Mouse (Mus musculus) layer of hippocampus, postnatal 36 days (tissue): ENCODE results near the gene Hmga2. TPM values are rescaled to one million over a fixed set of nuclear protein-coding genes. Genes with fewer than 3 reads are reported as not detected.
A peak's percentile ranks its signal among the peaks of the same experiment; 100 is the strongest.

Experiments used
- DNase-seq, 2 experiments: peaks; one replicate each; pipeline ENCODE4 v3.0.0; 2022
- total RNA-seq, 2 experiments: library from RNA; stranded (reverse); gene quantifications; 2 replicates each; pipeline ENCODE4 v1.2.3; 2021

Hmga2 gene
- total RNA-seq = under 1 TPM; 0.12 to 0.35 TPM

DNA sequence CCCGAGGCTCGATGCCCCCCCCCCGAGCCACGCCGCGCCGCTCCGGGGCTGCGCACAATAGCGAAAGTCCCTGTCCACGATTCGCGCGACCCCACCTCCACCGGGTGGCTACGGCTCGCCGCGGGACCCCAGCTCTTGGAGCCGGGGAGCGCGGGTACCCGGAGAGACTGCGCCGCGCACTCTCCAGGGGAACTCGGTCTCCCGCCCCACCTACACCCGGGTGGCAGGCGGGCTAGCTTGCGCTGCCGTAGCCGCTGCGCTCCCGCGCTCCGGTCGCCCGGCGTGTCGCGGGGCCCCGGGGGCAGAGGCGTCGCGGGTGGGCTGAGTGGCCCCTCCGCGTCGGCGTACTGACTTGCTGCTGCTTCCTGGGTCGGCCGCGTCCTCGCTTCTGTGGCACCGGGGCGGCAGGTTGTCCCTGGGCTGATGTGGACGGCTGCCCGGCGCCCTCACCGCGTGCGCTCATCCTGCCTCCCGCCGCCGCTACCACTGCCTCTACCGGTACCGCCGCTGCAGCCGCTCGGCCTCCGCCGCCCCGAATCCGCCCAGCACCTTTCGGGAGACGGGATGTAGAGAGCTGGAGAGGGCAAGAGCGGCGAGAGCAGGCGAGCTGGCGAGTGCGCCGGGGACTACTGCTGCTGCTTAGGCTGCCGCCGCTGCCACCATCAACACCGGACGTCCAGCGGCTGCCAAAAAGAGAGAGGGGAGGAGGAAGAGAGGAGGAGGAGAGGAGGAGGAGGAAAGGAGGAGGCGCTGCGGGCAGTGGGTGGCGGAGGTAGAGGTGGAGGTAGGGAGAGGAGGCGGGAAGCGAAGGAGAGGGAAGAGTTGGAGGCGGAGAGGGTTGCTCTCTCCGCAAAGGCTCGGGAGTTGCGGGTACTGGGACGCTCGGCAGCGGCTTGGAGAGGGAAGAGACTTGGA, at the start of gene Hmga2:
TSS of gene Hmga2 (minus strand) at position 869 of the 915 bp plus-strand sequence.
- DNase-seq = peak in 1 of 2 experiments; percentile 3

DNA sequence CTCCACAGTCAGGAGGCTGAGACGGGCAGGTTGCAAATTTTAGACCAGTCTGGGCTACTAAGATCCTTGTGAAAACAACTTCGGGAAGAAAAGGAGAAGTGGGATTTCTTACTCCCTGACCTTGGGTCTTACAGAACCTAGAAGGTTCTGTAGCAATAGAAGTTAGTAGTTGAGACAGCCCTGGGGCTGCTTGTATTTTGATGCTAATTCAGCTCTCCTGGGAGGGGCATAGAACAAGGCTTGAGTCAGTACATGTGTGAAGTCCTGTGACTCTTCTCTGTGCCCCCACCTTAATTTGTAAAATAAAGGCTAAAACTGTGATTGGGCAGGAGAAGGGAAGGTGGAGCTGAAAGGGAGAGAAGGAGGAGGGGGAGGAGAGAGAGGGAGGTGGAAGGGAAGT, 46.7 kb upstream of the Hmga2 start:
- DNase-seq = no peak

DNA sequence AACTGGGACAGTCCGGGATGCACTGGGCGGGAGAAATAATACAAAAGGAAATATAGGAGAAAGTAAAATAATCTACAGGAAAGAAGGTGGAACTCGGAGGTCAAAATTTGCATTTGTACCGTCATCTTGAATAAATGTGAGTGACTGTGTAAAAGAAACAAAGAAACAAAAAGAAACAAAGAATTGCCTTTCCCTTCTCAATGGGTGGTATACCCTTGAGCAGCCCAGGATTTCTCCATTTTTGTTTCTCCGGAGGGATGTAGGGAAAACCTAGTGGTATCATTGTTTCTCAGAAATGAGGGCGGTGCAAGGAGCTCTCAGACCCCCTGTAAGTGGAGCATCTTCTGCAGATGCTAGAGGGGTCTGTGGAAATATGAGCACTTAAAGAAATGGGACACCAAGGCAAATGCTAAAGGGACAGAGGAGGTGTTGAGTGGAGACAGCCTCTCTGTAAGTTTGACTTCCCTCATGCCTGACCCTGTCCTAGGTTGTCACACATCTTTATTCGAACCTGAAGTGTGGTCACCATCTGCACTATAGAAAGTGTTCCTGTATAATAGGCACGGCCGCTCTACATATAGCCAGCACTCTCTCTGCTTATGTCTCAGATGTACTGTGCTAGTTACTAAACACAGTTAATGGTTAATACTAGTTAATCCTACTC, 45.8 kb upstream of the Hmga2 start:
- DNase-seq = no peak

DNA sequence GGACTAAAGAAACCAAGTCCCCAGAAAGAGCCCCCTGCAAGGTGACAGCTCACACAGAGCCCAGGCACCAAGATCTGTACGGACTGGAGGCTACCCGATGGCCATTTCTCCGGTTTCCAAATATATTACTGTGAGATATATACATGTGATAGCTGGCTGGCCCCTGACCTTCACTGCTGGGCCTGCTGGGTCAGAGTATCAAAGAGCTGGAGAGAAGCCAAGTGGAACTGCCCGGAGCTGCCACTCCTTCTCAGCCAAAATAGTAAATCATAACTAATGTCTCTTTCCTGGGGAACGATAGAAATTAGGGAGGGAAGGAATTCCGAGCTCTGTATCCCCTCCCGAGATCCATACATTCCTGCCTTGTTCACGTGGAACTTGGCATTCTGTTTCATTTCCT, 40.0 kb upstream of the Hmga2 start:
- no peak for DNase-seq

DNA sequence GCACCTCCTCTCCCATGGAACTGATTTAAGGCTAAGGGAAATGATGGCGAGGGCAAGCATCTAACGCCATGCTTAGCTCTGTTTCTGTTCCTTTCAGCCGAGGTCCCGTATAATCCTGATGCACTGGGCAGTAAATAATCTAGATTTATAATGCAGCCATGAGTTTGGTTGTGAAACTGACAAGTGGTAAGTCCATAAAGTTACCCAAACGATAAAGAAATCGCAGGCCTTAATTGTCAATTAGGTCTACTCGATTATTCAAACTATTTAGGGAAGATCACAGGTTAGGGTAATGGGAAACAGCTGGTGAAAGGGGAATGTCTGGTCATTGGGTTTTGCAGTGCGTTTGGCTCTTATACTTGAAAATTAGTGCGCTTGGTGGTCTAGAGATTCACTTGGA, 37.5 kb upstream of the Hmga2 start:
- no peak for DNase-seq

DNA sequence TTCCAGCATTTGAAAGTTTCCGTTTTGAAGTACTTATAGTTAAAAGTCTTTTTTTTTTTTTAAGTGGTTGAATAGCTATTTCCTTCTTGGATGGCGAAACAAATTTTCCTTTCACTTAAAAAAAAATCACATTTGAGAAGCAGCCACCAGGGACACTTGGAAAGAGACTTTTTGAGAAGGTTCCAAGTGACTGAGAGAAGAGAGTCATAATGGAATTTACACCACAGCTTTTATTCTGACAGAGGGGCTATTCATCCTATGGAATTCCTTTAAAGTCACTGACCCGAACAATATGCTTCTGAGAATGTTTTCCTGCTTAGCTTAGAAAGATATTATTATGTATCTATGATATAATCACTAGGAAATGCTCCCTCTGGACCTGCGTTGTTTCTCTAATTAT, 36.7 kb upstream of the Hmga2 start:
- DNase-seq = no peak

DNA sequence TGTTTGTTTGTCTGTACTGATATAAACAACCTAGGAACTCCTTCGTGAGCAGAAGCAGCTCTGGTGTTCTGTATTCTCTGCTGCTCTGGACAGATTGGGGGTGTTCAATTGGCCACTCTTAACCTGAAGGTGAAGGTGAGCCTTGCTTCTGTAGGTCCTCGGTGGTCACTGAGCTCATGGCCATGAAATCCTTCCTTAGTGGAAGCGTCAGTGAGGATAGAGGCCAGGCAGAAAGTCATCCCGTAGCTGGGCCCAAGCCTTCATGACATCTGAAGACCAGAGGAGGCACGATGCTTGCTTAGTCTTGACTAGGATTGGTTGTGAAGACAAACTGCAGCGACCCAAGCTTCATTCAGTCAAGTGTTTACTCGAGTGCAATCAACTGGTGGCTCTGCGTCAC, 35.9 kb upstream of the Hmga2 start:
- DNase-seq = no peak

DNA sequence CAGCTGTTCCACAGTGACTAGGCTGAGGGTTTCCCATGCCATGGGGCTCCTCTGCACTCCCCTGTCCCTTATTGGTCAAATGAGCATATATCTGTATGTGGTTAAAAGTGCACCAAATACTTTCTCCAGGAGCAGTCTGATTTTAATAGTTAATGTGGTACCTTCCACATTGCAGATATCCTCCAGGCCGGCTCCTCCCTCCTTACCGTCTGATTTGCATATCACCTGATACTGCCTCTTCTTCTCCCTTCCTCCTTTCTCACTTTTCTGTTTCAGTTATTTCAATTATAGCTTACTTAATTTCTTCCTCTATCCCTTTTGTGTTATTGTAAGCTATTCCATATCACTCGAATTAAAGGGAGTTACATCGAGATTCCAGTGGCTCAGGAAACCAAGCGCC, 27.7 kb upstream of the Hmga2 start:
- no peak for DNase-seq

DNA sequence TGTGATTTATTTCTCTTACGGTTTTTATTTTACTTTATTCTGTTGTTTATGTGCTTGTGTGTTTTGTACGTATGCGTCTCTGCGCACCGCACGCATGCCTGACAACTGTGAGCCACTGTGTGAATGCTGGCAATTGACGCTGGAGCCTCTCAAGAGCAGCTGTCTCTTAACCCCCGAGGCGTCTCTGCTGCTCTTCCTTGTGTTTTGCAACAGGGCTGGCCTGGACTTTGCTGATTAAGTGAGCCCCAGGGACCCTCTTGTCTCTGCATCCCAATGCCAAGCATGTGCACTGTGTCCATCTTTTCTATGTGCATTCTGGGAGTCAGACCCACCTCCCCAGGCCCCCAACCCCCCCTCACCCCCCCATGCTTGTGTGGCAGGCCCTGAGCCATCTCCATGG, 24.5 kb upstream of the Hmga2 start:
- no peak for DNase-seq

DNA sequence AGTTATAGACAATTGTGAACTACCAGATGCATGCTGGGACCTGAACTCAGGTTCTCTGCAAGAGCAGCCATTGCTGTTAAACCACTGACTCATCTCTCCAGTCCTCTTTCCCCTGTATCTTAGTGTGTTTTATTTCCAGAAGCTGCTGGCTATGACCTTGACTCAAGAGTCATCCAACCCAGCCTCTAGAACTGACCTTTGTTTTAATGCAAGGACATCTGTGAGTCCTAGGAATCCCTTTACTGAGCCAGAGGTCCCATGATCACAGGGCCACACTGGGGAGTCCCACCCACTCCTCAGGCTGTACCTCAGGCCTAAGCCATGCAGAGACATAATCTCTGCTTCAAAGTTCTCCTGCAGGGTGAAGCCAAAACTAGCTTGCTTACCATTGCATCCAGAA, 21.8 kb upstream of the Hmga2 start:
- DNase-seq = no peak

DNA sequence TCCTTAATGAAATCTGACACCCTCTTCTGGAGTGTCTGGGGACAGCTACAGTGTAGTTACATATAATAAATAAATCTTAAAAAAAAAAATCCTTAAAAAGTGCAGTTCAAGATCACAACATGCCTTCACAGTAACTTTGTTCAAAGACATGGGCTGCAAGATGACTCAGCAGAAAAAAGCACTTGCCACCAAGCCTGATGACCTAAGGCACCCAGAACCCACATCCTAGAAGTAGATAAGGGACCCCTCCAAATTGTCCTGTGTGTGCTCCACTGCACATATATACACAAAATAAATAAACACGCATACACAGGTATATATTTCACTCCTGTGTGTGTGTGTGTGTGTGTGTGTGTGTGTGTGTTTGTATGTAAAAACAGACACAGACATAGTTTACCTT, 18.4 kb upstream of the Hmga2 start:
- DNase-seq = no peak

DNA sequence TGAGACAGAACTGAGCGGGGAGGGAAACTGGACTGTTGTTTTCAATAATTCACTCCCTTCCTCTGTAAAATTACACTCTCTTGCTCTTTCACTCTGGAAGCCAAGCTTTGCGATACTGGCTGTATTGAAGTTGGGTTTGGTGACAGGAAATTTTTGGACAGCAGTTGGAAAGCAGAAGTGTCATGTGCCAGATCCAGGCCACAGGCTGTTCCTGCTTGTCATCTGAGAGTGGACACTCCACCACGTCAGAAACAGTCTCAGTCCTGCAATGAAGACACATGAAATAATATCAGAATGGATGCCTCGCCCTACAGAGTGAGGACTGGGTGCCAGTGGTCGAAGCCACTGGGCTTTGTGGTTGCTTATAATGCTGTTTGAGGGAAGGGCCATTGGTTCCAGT, 15.2 kb upstream of the Hmga2 start:
- DNase-seq = no peak

DNA sequence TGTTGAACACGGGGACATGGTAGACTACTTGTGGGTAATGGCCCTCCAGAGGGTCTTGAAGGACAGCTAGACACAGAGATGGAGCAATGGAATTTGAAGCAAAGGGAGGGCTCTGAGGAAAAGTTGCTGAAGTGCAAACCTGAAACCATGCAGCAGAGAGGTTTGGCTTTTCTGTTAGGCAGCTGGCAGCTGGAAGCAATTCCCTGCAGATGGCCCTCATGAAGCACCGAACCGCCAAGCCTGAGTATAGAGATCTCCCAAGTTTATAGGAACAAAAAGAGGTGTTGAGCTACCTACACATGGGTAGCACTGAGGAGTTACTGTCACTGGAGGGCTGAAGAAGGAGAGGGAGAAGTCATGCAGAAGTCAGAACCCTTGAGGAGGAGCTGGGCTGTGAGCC, 13.3 kb upstream of the Hmga2 start:
- no peak for DNase-seq

DNA sequence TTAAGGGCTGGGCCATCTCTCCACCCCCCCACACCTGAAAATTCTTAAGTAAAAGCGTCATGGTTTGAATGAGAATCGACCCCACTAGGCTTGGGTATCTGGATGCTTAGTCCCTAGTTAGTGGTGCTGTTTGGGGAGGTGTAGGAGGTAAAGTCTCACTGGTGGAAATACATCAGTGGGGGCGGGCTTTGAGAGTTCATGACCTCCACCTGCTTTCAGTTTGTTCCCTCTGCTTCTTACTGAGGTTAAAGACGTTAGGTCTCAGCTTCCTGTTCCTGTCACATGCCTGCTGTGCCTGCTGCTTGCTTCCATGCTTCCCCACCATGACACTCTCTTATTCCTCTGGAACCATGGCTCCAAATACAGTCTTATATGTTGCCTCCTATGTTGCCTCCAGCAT, 12.3 kb upstream of the Hmga2 start:
- no peak for DNase-seq

DNA sequence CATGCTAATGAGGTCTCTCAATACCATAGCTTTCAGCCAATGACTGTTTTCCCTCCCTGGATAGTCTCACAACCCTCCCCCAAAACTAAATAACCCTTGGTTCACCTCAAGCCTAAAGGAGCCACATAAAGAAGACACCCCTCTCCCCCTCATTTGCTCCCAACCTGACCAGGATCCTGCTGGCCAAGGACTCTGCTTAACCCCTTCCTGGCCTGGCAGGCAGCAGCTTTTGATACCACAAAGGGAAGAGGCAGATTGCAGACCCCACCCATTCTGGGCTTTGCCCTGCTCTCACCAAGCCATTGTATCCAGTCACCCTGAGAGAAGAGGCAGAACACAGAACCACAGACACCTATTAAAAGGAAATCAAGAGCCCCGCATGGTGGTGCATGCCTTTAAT, 11.6 kb upstream of the Hmga2 start:
- no peak for DNase-seq

DNA sequence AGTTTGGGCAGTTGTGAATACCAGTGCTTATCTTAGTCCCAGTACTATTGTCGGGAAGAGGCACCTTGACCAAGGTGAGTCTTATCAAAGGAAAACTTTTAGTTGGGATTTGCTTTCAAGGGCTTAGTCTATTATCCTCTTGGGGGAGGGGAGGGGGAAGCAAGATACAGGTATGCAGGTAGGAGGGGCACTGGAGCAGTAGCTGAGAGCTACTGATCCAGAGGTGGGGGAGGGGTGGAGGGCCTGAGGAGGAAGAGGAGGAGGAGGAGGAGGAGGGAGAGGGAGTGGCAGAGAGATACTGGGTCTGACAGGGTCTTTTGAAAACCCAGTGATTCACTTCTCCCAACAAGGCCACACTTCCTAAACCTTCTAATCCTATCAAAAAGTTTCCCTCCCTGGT, 9.2 kb upstream of the Hmga2 start:
- no peak for DNase-seq

DNA sequence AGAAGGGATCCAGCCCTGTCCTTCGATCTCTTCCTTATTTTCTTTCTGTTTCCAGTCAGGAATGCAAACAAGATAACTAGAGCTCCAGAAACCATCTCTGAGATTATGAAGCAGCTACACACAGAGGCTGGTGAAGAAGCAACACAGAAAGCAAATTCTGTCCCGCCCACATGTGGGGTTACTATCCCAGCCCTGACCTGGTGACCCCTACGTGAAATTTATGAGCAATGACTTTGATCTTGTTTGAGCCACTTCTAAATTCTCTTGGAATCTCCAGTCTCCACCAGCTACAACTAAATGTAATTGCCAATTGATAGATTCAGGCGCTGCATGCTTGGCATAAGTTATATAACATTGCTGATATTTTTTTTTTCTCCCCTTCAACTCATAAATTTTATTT, 7.9 kb upstream of the Hmga2 start:
- DNase-seq = no peak

DNA sequence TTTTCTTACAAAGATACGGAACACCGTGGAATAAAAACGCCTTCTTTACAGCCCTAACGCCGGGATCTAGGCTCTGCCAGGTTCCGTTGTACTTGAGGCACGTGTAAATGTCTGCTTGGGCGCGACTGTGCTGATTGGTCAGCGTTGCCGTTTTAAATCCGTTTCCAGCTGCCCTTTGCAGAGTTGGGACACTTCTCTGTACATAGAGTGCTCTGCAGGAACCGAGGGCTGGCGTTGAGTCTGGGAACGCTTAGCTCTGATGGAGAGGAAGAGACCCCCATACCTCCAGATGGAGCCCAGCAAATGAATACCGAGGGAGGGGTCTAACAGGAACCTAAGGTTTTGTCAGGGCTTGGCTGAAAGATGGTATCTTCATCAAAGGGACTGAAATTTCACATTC, 1.9 kb upstream of the Hmga2 start:
- peak in 1 of 2 experiments; percentile 3 for DNase-seq

DNA sequence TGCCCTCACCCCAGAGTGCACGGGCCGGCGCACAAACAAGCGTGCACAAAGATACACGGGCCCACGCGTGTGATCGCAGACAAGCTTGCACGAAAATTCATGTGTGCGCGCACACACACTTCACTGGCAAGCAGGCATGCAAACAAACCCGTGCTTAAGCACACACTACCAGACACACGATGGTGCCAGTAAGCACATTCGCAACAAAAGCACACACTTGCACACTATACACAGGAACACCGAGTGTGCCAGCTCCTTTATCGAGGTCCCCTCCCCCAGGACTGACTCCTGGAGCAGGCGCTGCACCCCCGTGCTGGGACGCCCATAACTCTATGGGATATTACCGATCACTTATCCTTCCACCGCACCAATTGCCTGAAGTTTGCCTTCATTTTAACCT, 1.2 kb upstream of the Hmga2 start:
- DNase-seq = no peak

DNA sequence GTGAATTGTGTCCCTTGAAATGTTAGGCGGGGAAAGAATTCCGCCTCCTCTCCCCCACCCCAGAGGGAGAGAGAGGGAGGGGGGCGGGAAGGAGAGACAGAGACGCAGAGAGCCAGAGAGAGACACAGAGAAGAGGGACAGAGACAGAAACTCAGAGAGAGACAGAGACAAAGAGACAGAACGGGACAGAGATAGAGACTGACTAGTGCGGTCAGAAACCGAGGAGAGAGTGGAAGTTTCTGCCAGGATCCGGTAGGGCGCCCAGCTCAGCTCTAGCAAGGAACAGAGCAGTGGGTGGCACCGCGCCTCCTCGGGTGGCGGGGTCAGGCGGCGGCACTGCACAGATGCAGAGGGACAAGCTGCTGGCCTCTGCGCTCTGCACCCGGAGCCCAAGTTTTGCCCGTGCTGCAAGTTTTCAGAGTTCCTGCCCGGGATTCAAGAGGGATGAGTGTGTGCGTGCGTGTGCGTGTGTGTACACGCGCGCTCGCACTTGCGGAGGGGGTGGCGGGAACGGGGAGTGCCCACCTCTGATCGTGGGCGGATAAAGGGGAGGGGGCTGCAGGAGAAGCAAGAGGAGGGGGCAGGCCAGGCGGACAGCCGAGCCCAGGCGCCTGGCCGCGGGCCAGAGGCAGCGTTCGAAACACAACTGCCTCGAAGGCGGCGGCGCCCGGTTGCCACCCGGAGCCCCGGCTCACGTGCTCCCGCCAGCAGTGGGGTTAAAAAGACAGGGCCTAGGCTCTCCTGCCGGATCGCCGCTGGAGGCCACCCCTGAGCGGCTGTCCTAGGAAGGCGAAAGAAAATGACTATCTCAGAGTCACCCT, 457 bp upstream of the Hmga2 start:
- no peak for DNase-seq

DNA sequence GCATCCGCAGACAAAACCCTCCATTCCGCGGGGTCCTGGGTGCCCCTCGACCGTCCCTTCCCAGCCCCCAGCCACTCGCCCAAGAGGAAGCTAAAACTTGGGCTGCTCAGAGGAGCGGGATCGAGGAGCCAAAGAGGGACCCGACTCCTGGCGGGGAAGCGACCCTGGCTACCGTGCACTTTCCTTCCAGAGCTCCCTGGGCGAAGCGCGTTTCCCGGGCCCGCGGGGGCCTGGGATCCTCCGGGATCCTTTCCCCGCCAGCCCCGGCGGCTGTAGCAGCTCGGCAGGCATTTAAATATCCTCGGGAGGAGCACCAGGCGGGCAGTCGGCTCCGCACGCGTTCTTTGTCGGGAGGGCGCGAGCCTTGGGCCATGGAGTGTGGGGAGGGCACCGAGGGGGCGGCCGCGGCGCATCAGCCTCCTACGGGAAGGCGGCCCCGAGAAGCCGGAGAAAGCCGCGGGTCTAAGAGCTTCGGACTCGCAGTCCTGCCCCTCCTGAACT, 1.2 kb downstream of the Hmga2 start:
- DNase-seq = no peak

DNA sequence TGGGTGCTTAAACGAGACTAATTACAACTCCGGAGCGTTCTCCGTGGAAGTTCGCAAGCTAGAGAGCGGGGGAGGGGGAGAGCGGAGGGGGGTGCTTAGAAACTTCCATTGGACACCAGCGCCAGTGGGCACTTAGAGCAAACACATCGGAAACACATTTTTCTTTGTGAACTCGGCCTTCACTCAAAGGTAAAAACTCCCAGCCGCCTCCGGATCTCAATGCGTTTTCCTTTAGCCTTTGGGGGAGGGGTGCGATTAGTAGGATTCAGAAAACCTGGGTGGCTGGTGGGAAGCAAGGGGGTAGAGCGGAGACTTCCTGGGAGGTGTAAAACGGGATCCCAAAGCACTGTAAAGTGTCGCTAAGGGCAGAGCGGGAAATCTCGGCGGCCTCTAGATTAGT, 2.0 kb downstream of the Hmga2 start:
- peak in 1 of 2 experiments; percentile 3 for DNase-seq

DNA sequence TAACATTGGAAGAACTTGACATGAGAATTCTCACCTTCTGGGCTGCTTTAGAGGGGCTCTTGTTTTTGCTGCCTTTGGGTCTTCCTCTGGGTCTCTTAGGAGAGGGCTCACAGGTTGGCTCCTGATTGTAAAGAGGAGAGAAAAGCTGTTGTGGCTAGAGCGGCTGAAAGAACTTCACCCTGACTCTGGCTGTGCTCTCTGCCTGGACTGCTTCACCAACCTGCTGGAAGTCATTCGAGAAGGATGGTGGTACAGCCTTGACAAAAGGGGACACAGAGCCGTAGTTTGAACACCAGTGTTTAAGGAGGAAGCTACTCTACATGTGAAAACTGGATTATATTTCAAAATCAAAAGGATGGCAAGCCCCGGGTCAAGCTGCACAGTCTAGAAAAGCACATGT, 3.1 kb downstream of the Hmga2 start:
- DNase-seq = no peak
